Mouse (Mus musculus) intestine, postnatal 0 days (tissue): ENCODE data around the gene Mmp17. TPM values are rescaled to one million over a fixed set of nuclear protein-coding genes. Genes with fewer than 3 reads are reported as not detected.

Source experiments
- ATAC-seq: fragments of 200-750 bp; cut with Nextera tagmentation; 2 replicates; pipeline ENCODE4 v1.8.0; 2017; ENCODE audit warnings: mild to moderate bottlenecking, moderate TSS enrichment, moderate library complexity
- H3K27ac ChIP-seq: fragments of 300-500 bp; sonication (generic); 2 replicates; pipeline ENCODE4 v1.5.1; 2014; ENCODE audit warnings: mild to moderate bottlenecking, low read depth, low read length, moderate library complexity
- H3K27me3 ChIP-seq: fragments of 300-500 bp; sonication (generic); replicated peaks from 2 replicates; pipeline ENCODE4 v1.6.1; 2014; ENCODE audit warnings: low read length, mixed read lengths; ENCODE audit not compliant: control insufficient read depth, insufficient read depth
- H3K36me3 ChIP-seq: fragments of 300-500 bp; sonication (generic); 2 replicates; pipeline ENCODE4 v1.6.1; 2014; ENCODE audit warnings: mild to moderate bottlenecking, moderate library complexity; ENCODE audit not compliant: control insufficient read depth, insufficient read depth
- H3K4me1 ChIP-seq: fragments of 300-500 bp; sonication (generic); replicated peaks from 2 replicates; pipeline ENCODE4 v1.6.1; 2014; ENCODE audit warnings: antibody characterized with exemption, low read length, mixed read lengths; ENCODE audit not compliant: control insufficient read depth, insufficient read depth
- H3K4me2 ChIP-seq: fragments of 300-500 bp; sonication (generic); replicated peaks from 2 replicates; pipeline ENCODE4 v1.6.1; 2014; ENCODE audit warnings: low read depth, mild to moderate bottlenecking, moderate library complexity
- H3K4me3 ChIP-seq: fragments of 300-500 bp; sonication (generic); 2 replicates; pipeline ENCODE4 v1.5.1; 2014; ENCODE audit warnings: low read depth, low read length
- H3K9ac ChIP-seq: fragments of 300-500 bp; sonication (generic); 2 replicates; pipeline ENCODE4 v1.6.1; 2014; ENCODE audit warnings: mild to moderate bottlenecking, low read depth, low read length
- H3K9me3 ChIP-seq: fragments of 300-500 bp; sonication (generic); 2 replicates; pipeline ENCODE4 v1.6.1; 2016; ENCODE audit warnings: mixed run types; ENCODE audit not compliant: control insufficient read depth
- CTCF ChIP-seq: sonication (generic); IDR thresholded peaks from 2 replicates; pipeline ENCODE4 v1.5.1; 2016; ENCODE audit warnings: low read depth, mild to moderate bottlenecking, control low read depth, antibody characterized with exemption, moderate library complexity
- WGBS: fragments of 180-500 bp; shearing (Covaris S2); extraction: QIAGEN DNeasy Blood & Tissue Kit; methylation state at CpG from one replicate; pipeline ENCODE4 v1.1.7; 2014; 5-methylcytosine and 5-hydroxymethylcytosine counted together
- polyA plus RNA-seq: library from polyadenylated mRNA; unstranded; fragments of >200 nt; fragmentation: Nextera tagmentation; extraction: Ambion mirVana; gene quantifications from 2 replicates; pipeline ENCODE4 v1.2.1, GENCODE M21; 2015

The Mmp17 gene
- polyA plus RNA-seq, 1 experiment from 2014 or later = 2.9 TPM

- Histone ChIP-seq H3K27me3 (peaks cover 46% of the 10 kb centered on the region), H3K4me3 (peak overlapping the region; percentile 66), H3K4me1 (peaks cover 4% of the 10 kb centered on the region; the same call in 1 of the 2 replicates), H3K27ac (no peak overlapping the region), H3K9me3 (no peaks in the 10 kb centered on the region), H3K9ac (peak overlapping the region; percentile 62), H3K36me3 (no peaks in the 10 kb centered on the region), H3K4me2 (peak overlapping the region; percentile 100)
- under 1% methylated on average over 72 of the region's 76 CpGs for WGBS
- peak; percentile 41 for TF ChIP-seq CTCF
- ATAC-seq = no peak
Measured at GRCm38 (mm10) chr5:129584583-129585541, 893 bp downstream of the Mmp17 start.

- H3K9me3 ChIP-seq = no peaks in the 10 kb centered on the region
- H3K4me3 ChIP-seq = peak overlapping the region; percentile 66
- H3K27ac ChIP-seq = no peak overlapping the region
- WGBS = 1% methylated on average over 17 of the region's 17 CpGs
- TF ChIP-seq CTCF = peak; percentile 95
- ATAC-seq = peak; percentile 32; the same call in 1 of the 2 replicates
- H3K4me2 ChIP-seq = peak overlapping the region; percentile 100
- H3K36me3 ChIP-seq = no peaks in the 10 kb centered on the region
- peaks cover 4% of the 10 kb centered on the region; the same call in 1 of the 2 replicates for H3K4me1 ChIP-seq
- no peak overlapping the region for H3K9ac ChIP-seq
- H3K27me3 ChIP-seq = peaks cover 46% of the 10 kb centered on the region
Measured at GRCm38 (mm10) chr5:129586016-129586415, 2.0 kb downstream of the Mmp17 start.

- peaks cover 4% of the 10 kb centered on the region; the same call in 1 of the 2 replicates for H3K4me1 ChIP-seq
- no peaks in the 10 kb centered on the region for H3K36me3 ChIP-seq
- H3K9me3 ChIP-seq = no peaks in the 10 kb centered on the region
- no peak overlapping the region; the same call in 1 of the 2 replicates for H3K4me3 ChIP-seq
- TF ChIP-seq CTCF = no peak
- 58% methylated on average over 13 of the region's 13 CpGs for whole genome bisulfite sequencing
- no peak overlapping the region for H3K9ac ChIP-seq
- H3K27me3 ChIP-seq = peaks cover 46% of the 10 kb centered on the region
- peak overlapping the region; percentile 100 for H3K4me2 ChIP-seq
- no peak overlapping the region for H3K27ac ChIP-seq
- no peak for ATAC-seq
Measured at GRCm38 (mm10) chr5:129586471-129586870, 2.5 kb downstream of the Mmp17 start.

GRCm38 (mm10) chr5:129590915-129591314, 6.9 kb downstream of the Mmp17 start:
- TF ChIP-seq CTCF = no peak
- no peak overlapping the region for H3K9ac ChIP-seq
- no peaks in the 10 kb centered on the region for H3K36me3 ChIP-seq
- H3K27me3 ChIP-seq = peaks cover 11% of the 10 kb centered on the region
- no peaks in the 10 kb centered on the region for H3K9me3 ChIP-seq
- no peak overlapping the region for H3K4me2 ChIP-seq
- no peaks in the 10 kb centered on the region; the same call in 1 of the 2 replicates for H3K4me1 ChIP-seq
- WGBS = 18% methylated on average over 11 of the region's 11 CpGs
- H3K4me3 ChIP-seq = no peak overlapping the region
- H3K27ac ChIP-seq = no peak overlapping the region
- no peak for ATAC-seq

GRCm38 (mm10) chr5:129594116-129595114, 10.4 kb downstream of the Mmp17 start:
- Histone ChIP-seq H3K4me3 (no peak overlapping the region), H3K27ac (no peak overlapping the region), H3K36me3 (no peaks in the 10 kb centered on the region; the same call in 1 of the 2 replicates), H3K9me3 (no peaks in the 10 kb centered on the region), H3K27me3 (no peaks in the 10 kb centered on the region), H3K4me2 (no peak overlapping the region), H3K4me1 (no peaks in the 10 kb centered on the region), H3K9ac (no peak overlapping the region)
- peak; percentile 99 for TF ChIP-seq CTCF
- no peak; the same call in 1 of the 2 replicates for ATAC-seq
- 24% methylated on average over 19 of the region's 19 CpGs for WGBS
